Mouse (Mus musculus) brain, embryonic 14.5 days (tissue): ENCODE measurements around the gene Tmem44.

Experiments used
- CTCF ChIP-seq: fragments of 200-500 bp; IDR thresholded peaks from 2 replicates; pipeline ENCODE4 v1.5.1; 2012; ENCODE audit warnings: inconsistent platforms, mild to moderate bottlenecking, moderate library complexity, borderline replicate concordance; ENCODE audit not compliant: insufficient read depth, insufficient read length; ENCODE audit errors: extremely low read depth
- POLR2A ChIP-seq: fragments of 200-500 bp; IDR thresholded peaks from 2 replicates; pipeline ENCODE4 v1.6.1; 2012; ENCODE audit warnings: mild to moderate bottlenecking, inconsistent platforms, borderline replicate concordance; ENCODE audit not compliant: poor library complexity, insufficient read depth, insufficient read length, severe bottlenecking; ENCODE audit errors: extremely low read depth

GRCm38 (mm10) chr16:30468944-30469343 lies 81.7 kb downstream of the Tmem44 start:
- TF ChIP-seq POLR2A (no peak), CTCF (no peak)
